Mouse (Mus musculus) NIH3T3 (cell line): ENCODE measurements around the gene Etnk2.

ENCODE experiments used
- DNase-seq: peaks from one replicate; pipeline ENCODE4 v3.0.0-alpha.2; 2012; ENCODE audit warnings: low read depth

The Etnk2 gene

GRCm38 (mm10) chr1:133351762-133352161 lies 11.6 kb upstream of the Etnk2 start:
- no peak for DNase-seq

DNA sequence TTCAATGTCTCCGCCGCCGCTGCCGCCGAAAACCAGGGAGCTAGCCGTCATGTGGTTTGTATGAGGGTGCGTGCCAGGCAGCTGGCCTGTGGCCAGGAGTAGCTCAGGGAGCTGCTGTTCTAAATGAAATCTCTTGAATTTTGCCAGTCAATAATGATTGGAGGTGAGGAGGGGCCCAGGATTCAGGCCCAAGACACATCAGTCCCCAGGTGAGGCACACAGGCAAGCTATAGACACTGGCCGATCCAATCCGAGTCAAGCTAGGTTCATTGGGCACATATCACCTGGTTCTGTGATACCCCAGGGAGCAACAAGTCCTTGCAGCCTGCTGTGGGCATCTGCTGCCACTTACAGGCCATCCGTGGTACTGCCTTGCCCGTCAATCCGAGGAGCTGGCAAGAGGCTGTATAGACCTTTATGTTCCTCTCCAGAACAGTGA lies 10.0 kb upstream of the Etnk2 start:
- peak; percentile 63 for DNase-seq

GRCm38 (mm10) chr1:133355469-133355868 lies 7.9 kb upstream of the Etnk2 start:
- DNase-seq: no peak

GRCm38 (mm10) chr1:133355912-133356311 lies 7.5 kb upstream of the Etnk2 start:
- no peak for DNase-seq

DNA sequence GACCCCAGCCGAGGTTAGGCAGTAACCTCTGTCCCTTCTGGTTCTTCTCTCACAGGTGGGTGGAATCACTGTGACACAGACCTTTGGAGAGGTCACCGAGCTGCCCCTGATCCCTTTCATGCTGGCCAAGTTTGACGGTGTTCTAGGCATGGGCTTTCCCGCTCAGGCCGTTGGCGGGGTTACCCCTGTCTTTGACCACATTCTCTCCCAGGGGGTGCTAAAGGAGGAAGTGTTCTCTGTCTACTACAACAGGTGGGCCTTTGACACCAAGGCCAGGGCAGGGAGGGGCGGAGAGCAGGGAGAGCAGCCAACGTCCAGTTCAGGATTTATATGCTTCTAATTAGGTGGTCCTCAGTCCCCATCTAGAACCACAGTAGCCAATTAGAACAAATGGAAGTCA lies 7.0 kb upstream of the Etnk2 start:
- DNase-seq: no peak

- no peak for DNase-seq
These were observed 2.4 kb upstream of the Etnk2 start for GRCm38 (mm10) chr1:133361006-133361405.

- DNase-seq: no peak
These were observed 1.3 kb upstream of the Etnk2 start for GRCm38 (mm10) chr1:133362103-133362502.

DNA sequence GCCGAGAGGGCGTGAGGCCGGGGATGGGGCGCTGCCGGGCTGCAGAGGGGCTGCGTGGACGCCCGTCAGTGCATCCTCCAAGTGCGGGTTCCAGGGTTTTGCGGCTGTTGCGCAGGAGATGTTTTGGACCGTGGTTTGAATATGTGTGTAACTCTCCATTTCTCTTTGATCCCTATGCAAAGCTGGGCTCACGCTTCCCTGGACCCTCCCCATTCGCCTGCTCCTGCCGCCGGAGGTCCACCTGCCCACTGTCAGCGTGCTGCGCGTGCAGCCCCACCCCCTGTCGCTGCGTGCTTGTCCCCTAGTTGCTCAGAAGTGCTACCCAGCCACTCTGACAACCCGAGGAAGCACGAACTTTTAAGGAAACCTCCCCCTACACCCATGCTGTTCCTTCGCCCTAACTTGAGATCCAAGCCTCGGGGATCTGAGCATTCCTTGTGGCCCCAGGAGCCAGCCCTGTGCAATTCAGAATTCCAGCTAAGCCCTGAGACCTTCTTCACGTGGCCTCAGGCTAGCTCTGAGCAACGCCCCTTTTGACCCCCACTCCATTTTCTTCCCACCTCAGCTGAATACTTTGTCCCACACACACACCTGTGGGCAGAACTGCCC lies 754 bp downstream of the Etnk2 start:
- DNase-seq: no peak

DNA sequence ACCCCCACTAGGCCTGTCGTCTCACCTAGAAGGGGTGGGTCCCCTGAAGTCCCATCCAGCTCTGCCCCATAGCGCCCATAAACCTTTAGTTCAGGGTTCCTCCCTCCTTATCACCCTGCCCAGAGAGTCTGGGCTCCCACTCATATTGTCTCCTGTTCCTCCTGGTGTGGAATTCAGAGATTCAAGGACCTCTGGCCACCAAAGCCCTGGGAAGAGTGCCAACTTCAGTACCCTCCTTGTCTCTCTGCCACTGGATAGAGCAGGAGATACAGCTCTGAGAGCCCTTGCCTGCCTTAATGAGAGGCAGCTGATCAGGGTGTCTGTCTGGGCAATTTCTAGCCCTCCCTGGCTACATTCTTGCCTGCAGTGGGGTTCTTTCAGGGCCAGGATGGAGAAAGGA lies 1.5 kb downstream of the Etnk2 start:
- DNase-seq: no peak

GRCm38 (mm10) chr1:133366951-133367605 lies 3.7 kb downstream of the Etnk2 start:
- no peak for DNase-seq

- DNase-seq: no peak
These were observed 4.5 kb downstream of the Etnk2 start for GRCm38 (mm10) chr1:133367606-133368488.

GRCm38 (mm10) chr1:133368644-133369043 lies 5.3 kb downstream of the Etnk2 start:
- DNase-seq: no peak

GRCm38 (mm10) chr1:133370352-133370751 lies 7.0 kb downstream of the Etnk2 start:
- no peak for DNase-seq

- DNase-seq: no peak
These were observed 8.1 kb downstream of the Etnk2 start for GRCm38 (mm10) chr1:133371431-133371830.

DNA sequence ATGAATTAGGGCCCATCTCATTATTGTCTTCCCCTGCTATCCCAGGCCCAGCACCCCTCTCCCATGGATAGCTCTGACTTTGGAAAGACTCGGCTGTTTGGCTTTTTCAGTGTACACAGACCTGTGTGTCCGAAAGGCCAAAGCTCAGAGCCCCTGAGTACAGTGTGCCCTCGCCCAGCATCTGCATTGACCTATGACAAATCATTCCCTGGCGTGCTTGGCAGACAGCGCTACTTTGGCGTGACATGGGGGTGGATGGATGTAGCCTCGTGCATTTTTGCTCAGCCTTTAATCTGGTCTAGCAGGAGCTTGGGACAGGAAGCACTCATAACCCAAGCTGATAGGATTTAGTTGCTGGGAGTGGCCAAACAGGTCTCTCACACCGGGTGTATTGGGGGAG lies 8.7 kb downstream of the Etnk2 start:
- no peak for DNase-seq

DNA sequence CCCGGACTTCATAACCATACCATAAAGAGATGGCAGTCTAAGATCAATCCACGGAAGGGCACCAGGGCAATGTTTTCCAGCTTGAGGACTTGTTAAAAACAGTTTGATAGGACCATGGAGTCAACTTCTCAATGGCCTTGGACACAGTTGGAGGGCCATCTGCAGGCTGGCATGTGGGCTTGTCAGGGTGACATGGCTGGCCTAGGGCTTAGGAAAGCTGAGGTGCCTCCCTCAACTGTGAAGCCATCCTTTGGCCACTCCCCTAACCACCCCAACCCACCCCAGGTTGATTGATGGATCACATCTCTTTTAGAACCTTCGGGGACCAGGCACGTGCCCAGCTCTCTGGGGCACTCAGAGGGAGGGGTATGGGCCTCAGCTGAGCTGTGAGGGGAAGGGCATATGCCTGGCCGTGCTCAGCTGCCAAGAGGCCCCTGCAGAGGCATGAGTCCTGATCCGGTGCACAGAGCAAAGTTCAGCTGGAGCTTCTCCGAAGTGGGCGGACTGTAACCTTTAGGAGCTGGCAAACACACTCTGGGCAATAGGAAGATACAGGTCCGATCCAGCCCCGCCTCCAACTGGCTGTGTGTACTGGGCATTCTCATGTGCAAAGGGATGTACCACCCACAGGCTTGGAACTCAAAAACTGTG lies 12.4 kb downstream of the Etnk2 start:
- no peak for DNase-seq

DNA sequence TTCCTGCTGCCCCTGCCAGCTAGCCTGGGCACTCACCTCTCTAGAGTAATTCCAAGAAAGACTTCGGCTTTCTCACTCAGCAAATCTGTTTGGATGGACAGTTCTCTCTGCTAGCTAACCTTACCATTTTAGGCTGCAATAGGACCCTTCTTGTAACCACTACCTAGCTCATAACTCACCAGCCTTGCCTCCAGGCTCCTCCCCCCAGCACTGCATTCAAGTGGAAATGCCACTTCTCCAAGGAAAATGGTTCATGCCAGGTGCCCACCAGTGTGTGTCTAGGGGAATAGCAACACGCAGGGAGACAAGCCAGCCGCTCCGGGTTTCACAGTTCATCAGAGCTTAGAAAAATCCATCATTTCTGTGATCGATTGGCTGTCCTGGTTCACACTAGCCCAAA lies 14.2 kb downstream of the Etnk2 start:
- no peak for DNase-seq

DNA sequence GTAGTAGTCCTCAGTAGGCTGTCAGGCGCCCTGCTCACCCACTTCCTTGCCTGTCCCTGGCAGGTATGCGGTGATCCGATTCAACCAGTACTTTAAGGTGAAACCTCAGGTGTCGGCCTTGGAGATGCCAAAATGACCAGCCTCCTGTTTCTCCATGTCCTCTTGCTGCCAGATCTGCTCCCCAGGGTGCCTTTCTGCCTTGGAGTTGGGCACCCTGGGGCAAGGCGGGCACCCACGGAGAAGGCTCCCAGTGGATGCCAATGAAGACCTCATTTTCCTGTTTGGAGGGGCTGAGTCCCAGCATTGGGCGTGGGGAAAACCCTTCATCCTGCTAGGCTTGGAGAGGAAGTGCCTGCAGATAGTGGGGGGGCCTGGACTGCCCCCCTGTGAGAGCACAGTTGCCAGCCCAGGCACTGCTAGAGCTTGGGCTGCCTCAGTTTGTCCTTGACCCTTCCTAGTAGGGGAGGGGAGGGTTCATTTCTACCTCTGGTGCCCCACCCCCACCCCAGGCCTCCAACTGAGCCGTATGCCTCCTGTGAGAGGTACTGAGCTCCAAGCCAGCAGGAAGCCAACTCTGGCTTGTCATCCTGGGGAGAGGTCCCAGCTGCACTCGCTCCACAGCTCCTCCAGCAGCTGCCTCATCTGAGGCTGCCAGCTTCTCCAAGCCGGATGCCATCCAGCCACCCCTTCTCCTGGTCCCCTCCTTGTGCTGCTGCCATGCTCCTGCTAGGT lies 16.0 kb downstream of the Etnk2 start:
- DNase-seq: no peak

- no peak for DNase-seq
These were observed 16.6 kb downstream of the Etnk2 start for GRCm38 (mm10) chr1:133379986-133380320.

DNA sequence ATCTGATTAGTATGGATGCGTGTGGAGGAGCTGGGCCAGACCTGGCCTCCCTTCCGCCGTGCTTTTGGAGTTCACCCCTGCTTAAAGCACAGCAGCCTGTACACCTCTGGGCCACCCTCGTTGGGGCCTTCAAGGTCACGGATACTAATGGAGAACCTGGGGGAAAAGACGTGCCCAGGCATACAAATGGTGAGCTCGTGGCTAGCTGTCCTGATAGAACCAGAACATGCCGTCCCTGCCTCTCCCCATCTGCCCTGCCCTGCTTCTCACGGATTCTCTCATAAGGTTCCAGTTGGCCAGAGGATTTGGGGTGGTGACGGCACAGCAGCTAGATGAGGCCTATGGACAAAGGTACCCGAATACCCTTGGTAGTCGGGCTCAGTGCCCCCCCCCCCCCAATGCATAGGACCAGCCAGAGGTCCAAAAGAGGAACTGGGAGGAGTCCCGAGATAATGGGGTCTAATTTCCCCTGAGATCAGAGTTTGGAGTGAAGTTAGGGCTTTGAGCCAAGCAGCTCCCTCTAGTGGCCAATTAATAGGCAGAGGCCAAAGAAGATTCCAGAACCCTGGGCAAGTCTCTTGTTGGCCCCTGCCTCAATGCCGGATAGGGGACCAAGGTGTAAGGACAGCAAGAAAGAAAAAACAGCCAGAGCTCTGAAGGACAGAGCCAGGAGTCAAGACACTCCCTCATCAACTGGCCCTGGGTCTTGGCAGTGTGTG lies 17.1 kb downstream of the Etnk2 start:
- peak; percentile 53 for DNase-seq

DNA sequence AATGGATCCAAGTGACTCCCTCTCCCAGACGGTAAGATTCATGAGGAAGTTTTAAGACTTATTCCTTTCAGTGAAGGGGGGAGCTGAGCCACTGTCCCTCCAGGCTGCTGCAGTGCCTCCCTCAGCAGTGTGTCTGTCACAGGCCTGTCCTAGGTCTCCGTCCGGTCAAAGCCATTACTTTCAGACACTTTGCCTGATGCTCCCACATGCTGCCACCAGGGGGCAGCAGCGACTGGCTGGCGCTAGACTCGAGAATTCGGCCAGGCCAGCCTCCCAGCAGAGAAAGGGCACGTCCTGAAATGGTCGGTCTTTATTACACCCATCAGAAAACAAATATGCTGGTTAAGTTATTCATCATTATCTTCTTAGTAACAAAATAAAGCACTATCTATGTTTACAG lies 18.6 kb downstream of the Etnk2 start:
- DNase-seq: peak; percentile 85
